Mouse (Mus musculus) adrenal gland, postnatal 36 days (tissue): ENCODE data around the gene Agpat1. TPM values are rescaled to one million over a fixed set of nuclear protein-coding genes. Genes with fewer than 3 reads are reported as not detected.
A peak's percentile ranks its signal among the peaks of the same experiment; 100 is the strongest.

Experiments
- DNase-seq, 2 experiments: peaks; one replicate each; pipeline ENCODE4 v3.0.0; 2021; ENCODE audit warnings: mixed read lengths in 1 of 2
- total RNA-seq, 2 experiments: library from RNA; stranded (reverse); gene quantifications; 2 replicates each; pipeline ENCODE4 v1.2.3; 2021

Agpat1 gene
- total RNA-seq, 2 experiments from 2014 or later: 99.4 to 109 TPM

DNA sequence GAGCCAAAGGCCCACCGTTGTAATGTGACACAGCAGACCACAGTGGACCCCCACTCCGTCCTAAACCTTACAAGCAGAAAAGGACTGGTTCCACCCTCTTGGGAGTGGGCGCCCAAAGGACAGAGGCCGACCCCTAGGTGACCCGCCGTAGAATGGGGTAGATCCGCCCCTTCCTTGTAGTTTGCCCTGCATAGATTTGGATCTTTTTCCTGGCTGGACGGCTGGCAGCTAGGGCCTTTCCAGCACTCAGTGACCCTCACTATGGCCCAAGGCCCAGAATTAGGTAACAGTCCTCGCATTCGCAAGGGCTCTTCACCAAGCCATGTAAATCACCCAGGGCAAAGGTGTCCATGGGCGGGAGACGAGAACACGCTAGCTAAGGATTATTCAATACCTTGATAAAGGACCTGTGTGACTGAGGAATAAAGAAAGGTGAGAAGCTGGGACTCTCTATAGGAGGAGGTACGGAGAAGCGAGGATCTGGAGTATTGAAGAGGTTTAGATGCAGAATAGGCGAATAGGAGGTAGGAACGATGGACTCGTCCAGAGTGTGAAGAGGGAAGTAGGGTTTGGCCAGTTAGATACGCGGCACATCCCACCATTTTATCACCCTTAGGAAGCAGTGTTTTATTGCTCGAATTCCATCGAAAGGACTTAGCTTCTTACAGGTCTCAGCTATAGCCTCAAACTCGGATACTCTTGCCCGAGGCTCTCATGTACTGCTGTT lies 612 bp downstream of the Agpat1 start:
- peak; percentile 67 to 68 for DNase-seq

- DNase-seq: peak; percentile 98 to 99
These were observed 1.5 kb downstream of the Agpat1 start for GRCm38 (mm10) chr17:34605609-34606008.

GRCm38 (mm10) chr17:34606186-34607039 lies 2.4 kb downstream of the Agpat1 start:
- peak; percentile 29 to 38 for DNase-seq

DNA sequence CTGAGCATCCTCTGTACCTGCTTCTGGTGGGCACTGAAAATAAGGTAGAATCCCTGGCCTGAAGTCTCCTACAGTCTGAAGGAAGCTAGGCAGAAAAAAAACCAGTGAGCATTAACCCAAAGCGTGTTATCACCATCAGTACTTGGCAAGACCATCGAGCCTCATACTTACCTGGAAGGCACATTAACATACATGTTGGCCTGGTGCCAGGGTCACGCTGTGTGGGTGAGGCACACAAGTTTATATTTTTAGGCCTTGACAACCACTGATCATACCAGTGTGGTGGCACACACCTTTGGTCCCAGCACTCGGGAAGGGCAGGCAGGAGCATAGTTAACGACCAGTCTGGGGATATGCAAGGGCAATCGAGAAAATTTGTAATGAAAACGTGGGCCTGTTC lies 3.9 kb downstream of the Agpat1 start:
- no peak for DNase-seq

GRCm38 (mm10) chr17:34611050-34611449 lies 7.0 kb downstream of the Agpat1 start:
- DNase-seq: no peak

DNA sequence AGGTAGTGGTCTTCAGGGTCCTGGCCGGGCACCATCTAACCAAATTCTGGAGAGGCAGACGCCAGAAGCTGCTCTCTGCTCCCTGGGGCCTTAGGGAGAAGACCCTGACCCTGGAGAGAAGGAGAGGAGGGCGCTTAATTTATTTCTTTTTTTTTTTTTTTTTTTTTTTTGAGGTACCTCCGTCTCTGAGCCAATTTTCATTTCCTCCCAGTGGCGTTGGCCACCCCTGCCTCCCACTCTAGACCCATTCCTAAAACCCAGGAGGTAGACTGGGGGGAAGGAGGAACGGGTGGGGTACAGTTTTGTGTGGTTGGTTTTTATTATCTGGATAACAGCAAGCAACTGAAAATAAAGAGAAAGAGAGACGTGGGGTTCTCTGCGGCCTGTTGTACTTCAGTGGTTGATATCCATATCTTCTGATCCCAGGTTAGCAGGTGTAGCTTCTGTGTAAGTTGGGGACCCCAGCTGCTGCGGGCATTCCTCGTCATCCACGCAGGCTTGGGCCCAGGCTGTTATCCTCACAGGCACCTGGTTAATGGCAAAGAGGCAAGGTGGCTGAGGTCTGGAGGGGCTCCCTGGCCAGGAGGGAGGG lies 9.1 kb downstream of the Agpat1 start:
- no peak for DNase-seq

GRCm38 (mm10) chr17:34613830-34614229 lies 9.8 kb downstream of the Agpat1 start:
- DNase-seq: no peak

DNA sequence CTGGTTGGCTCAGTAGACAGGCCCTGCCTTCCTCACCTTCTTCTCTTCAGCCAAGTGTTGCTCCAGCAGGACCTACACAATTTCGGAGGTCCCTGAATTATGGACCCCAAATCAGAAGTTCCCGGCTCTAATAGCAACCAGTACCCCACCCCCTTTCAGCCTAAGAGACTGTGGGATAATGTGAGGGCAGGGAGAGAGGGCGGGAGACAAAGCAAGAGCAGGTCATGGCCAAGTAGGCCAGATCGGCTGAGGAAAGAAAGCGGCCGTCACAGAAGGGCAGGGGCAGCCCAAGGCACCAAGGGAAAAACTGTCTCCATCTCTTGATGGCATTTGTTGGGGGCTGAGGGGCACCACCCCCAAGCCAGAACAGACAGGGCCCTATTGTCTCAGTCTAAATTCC lies 11.8 kb downstream of the Agpat1 start, which contains the start of gene Egfl8:
TSS of gene Egfl8 (minus strand) at position 101 of the 400 bp plus-strand sequence.
- no peak for DNase-seq

DNA sequence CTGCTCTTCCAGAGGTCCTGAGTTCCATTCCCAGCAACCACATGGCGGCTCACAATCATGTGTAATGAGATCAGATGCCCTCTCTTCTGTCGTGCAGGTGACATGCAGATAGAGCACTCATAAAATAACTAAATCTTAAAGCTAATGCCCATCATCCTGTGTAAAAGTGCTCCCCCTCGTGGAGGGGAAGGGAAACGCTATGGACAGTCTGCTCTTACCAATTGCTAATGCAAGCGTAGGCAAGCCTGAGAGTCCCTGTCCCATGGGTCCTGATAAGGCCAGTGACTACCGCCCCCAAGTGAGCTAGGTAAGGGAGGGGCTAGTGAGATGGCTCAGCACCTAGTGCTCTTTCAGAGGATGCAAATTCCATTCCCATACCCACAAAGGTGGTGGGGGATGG lies 14.9 kb downstream of the Agpat1 start:
- peak; percentile 81 to 85 for DNase-seq

DNA sequence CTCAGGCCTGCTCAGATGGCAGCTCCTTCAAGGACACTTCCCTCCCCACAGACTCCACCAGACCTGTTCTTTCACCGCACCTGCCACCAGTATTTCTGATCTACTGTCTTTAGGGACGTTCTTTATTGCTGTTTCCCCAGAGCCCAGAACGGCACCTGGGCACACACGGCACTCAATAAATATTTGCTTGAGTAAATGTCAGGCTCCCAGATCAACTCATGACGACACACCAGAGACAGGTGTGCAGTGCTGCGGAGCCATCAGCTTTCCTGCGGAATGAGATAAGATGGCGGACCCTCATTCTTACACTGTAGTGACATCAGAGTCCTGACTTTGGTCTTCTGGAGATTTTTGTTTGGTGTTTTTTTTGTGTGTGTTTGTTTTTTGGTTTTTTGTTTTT lies 16.9 kb downstream of the Agpat1 start:
- DNase-seq: no peak

DNA sequence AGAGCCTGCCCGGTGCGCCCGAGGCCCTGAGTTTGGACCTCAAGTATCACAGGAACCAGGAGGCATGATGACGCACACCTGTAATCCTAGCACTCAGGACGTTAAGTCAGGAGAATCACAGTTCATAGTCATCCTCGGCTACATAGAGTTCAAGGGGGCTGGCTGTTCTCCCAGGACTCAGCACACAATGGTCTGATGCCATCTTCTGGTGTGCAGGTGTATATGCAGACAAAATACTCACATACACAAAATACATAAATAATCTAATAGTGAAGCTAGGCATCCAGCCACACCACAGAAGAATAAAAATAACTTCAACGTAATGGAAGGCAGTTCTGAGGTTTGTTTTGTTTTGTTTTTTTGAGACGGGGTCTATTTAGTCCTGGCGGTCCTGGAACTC lies 19.1 kb downstream of the Agpat1 start:
- DNase-seq: no peak

GRCm38 (mm10) chr17:34624981-34625380 lies 20.9 kb downstream of the Agpat1 start:
- DNase-seq: no peak

DNA sequence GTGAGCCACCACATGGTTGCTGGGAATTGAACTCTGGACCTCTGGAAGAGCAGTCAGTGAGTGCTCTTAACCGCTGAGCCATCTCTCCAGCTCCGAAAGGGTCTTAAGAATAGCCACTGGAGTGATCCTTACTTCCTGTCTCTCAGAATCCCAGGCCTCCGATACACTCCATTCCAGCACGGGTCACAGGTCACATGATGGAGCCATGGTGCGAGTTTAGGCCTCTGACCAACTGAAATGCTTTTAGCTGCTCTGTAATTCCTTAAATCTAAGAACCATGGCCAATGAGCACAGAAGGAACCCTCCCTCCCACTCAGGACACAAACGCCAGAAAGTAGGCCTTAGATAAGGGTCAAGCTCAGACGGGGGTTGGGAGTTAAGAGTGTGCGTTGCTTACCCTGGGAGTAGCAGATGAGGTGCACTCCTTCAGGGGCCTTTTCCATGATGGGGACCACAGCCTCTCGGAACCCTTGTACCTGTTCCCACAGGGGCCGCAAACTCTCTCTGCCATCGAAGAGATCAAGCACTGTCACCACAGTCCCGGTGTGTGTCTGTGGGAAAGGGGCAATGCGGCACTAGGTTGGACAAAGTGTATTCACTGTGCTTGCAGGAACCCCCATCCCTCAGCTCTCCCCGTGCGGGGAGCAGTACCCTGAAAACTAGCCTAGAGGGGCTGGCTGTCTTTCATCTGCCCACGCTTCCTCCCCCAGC lies 22.2 kb downstream of the Agpat1 start:
- DNase-seq: no peak

DNA sequence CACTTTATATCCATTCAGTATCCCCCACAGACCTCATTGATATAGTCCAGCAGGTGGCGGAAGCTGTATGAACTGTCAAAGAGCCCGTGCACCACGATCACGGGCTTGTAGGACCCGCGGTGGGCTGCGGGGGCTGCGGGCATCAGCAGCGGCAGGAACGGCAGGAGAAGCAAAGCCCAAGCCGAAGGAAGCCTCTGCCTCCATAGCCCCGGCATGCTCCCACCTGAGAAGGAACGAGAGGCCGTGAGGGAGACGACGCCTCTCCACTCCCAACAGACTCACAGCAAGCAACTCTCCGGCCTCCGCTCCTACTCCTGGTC lies 22.7 kb downstream of the Agpat1 start:
- peak in 1 of 2 experiments; percentile 37 for DNase-seq

GRCm38 (mm10) chr17:34627093-34627942 lies 23.3 kb downstream of the Agpat1 start:
- DNase-seq: peak; percentile 90 to 93

- DNase-seq: peak; percentile 78 to 82
These were observed 24.0 kb downstream of the Agpat1 start, which contains the start of gene Ppt2 for GRCm38 (mm10) chr17:34627943-34628643. Gene Ppt2 (minus strand): TSS chr17:34628510.

GRCm38 (mm10) chr17:34628644-34628967 lies 24.5 kb downstream of the Agpat1 start:
- no peak for DNase-seq

GRCm38 (mm10) chr17:34629221-34629751 lies 25.2 kb downstream of the Agpat1 start, which contains the start of gene Prrt1:
Gene Prrt1 (plus strand): TSS chr17:34629533.
- DNase-seq: no peak

DNA sequence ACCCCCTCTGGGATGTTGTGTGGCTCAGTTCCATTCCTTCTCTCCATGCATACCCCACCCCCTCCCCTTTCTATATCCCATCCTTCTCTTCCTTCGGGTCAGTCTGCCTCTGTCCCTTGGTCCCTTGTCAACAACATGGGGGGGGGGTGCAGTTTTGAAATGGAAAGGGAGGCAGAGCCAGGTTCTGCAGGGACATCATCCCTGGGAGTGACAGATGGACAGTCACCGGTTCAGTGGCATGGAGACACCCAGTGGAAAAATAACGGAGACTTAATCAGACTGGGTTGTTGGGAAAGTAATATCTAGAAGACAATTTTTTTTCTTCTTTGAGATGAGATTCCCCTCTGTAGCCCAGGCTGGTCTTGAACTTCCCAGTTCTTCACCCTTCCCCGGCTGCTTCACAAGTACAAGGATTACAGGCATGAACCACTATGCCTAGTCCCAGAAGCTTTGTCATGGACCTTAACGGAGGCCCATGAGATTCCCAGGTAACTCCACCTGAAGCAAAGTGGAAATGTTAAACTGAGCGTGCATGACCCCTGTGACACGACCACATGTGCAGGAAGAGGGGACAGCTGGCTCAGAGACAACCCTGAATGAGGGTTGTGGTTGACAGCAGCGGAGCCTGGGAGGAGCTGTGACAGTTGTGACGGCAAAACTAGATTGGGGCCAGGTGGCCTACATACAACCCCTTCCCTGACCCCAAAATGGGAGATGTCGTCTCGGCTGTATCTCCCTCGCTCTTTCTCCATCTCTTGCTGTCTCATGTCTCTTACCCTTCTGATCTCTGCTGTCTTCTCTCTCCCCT lies 25.9 kb downstream of the Agpat1 start:
- DNase-seq: no peak
